Mouse (Mus musculus): ENCODE measurements around the gene Art2b. TPM values are rescaled to one million over a fixed set of nuclear protein-coding genes. Genes with fewer than 3 reads are reported as not detected.
"Not testable (repeated sequence)": the region's sequence is repeated elsewhere in the genome, so short reads cannot be mapped to it uniquely, and the experiment has no call there.

Art2b gene
- total and polyA plus RNA-seq, 3 experiments: not detected

DNA sequence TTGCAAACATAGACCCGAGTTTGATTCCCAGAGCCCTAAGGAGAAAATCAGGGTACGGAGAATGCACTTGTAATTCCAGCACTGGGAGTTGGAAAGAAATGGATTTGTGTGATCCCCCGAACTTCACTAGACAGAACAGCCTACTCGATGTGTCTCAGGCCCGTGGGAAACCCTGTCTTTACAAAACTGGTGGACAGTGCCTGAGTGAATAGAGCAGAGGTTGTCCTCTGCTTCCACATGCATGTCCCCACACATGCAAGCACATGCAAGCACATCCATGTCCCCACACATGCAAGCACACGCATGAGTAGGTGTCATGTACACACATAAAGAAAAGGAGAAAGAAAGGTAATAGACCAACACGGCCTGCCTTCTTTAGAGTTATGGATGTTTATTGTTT is 3.4 kb downstream of the Art2b start:
- no peak overlapping the region for H3K4me2 ChIP-seq (ENCODE audit: insufficient read depth, low read depth, poor library complexity, severe bottlenecking)
- in situ Hi-C loops (cut with MboI; ENCODE audit: low pct_ligation_motif_present, low pct_unique_long_range_greater_than_20kb, low sequenced_read_pairs): no loop called here
- no peak overlapping the region for H3K4me3 ChIP-seq (replicated peaks in 1 of 3; ENCODE audit: low read depth in 2 of 3, low read length in 2 of 3, poor library complexity in 1 of 3)
- dilution Hi-C loops (cut with MboI; ENCODE audit: extremely low pct_ligation_motif_present, extremely low pct_unique_long_range_greater_than_20kb, low sequenced_read_pairs): no loop called here
- H3K27ac ChIP-seq (ENCODE audit: insufficient read depth, low read depth): no peak overlapping the region
- peaks cover 0 to 2% of the 10 kb centered on the region in 2 experiments; a peak in 1 of 4 replicates for H3K4me1 ChIP-seq (ENCODE audit: control insufficient read depth in 1 of 2, insufficient read depth in 2 of 2)
- DNase-seq (ENCODE audit: extremely low read depth): no peak
- H3K79me2 ChIP-seq (replicated peaks; ENCODE audit: control insufficient read depth, extremely low read depth, insufficient read depth, poor library complexity, severe bottlenecking): no peaks in the 10 kb centered on the region
- H3K9me3 ChIP-seq (replicated peaks; ENCODE audit: low read length): no peaks in the 10 kb centered on the region
- no peak for TF ChIP-seq ETS1 (conservative IDR thresholded peaks at IDR 0.05; ENCODE audit: low read depth, low read length)
- no peak for TF ChIP-seq HCFC1 (IDR thresholded peaks at IDR 0.05; ENCODE audit: low read depth, low read length)
- no peak for TF ChIP-seq NELFE (IDR thresholded peaks at IDR 0.05; ENCODE audit: low read depth, low read length)
- no peak for TF ChIP-seq JUN (IDR thresholded peaks at IDR 0.05; ENCODE audit: insufficient read depth, low read depth, low read length)
- TF ChIP-seq TBP (conservative IDR thresholded peaks at IDR 0.05; ENCODE audit: low read depth, low read length): no peak
- no peak for TF ChIP-seq MAFK (IDR thresholded peaks at IDR 0.05; ENCODE audit: insufficient replicate concordance, low read length)
- H3K27me3 ChIP-seq (replicated peaks): peaks cover 33% of the 10 kb centered on the region
- no peak overlapping the region for H3K9ac ChIP-seq (ENCODE audit: insufficient read depth, low read depth)
- H3K36me3 ChIP-seq (replicated peaks in 1 of 2; ENCODE audit: control insufficient read depth in 1 of 2, insufficient read depth in 1 of 2, low read length in 1 of 2): no peaks in the 10 kb centered on the region

DNA sequence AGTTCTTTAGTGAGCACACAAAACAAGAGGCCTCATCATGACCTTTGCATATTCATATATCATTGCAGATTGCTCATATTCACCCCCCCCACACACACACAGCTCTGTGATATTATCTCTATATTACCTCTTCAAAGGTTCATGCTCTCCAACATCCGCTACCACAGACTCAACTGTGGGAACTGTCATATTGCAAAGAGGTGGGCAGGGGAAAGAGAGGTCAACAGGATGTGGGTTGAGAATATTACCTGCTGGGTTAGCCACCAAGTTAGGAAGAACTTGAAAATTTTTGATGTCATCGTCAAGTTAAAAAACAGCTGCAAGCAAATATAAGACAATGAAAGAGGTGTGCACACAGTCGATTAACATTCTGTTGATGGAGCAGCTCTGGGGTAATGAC is 4.5 kb downstream of the Art2b start:
- H3K9me3 ChIP-seq (replicated peaks; ENCODE audit: low read length); H3K9ac ChIP-seq (ENCODE audit: insufficient read depth, low read depth); H3K27ac ChIP-seq (ENCODE audit: insufficient read depth, low read depth); H3K36me3 ChIP-seq (replicated peaks in 1 of 2; ENCODE audit: control insufficient read depth in 1 of 2, insufficient read depth in 1 of 2, low read length in 1 of 2); H3K4me2 ChIP-seq (ENCODE audit: insufficient read depth, low read depth, poor library complexity, severe bottlenecking); DNase-seq (ENCODE audit: extremely low read depth); dilution Hi-C loops (cut with MboI; ENCODE audit: extremely low pct_ligation_motif_present, extremely low pct_unique_long_range_greater_than_20kb, low sequenced_read_pairs); in situ Hi-C loops (cut with MboI; ENCODE audit: low pct_ligation_motif_present, low pct_unique_long_range_greater_than_20kb, low sequenced_read_pairs); H3K79me2 ChIP-seq (replicated peaks; ENCODE audit: control insufficient read depth, extremely low read depth, insufficient read depth, poor library complexity, severe bottlenecking); H3K4me1 ChIP-seq (ENCODE audit: control insufficient read depth in 1 of 2, insufficient read depth in 2 of 2); H3K4me3 ChIP-seq (replicated peaks in 1 of 3; ENCODE audit: low read depth in 2 of 3, low read length in 2 of 3, poor library complexity in 1 of 3): not testable (repeated sequence)
- H3K27me3 ChIP-seq (replicated peaks): peaks cover 42% of the 10 kb centered on the region

DNA sequence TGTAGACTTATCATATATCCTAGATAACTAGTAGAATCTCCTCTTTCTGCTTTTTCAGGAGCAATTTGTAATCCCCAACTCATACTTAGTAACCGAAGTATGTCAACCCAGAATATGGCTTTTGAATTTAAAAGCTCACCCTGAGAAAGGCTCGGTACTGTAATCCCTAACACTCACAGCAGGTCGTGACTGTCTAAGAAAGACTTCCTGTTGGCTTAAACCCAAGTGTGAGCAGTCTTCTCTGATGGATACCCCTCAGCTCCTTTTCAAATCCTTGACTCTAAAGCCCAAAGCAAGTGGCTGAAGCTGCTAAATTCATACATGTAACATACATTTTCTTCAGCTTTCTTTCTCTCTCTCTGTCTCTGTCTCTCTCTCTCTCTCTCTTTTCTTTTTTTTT is 11.0 kb downstream of the Art2b start:
- Histone ChIP-seq H3K4me3 (replicated peaks in 1 of 3; ENCODE audit: low read depth in 2 of 3, low read length in 2 of 3, poor library complexity in 1 of 3) (no peak overlapping the region), H3K27me3 (replicated peaks) (peaks cover 45% of the 10 kb centered on the region), H3K9ac (ENCODE audit: insufficient read depth, low read depth) (no peak overlapping the region), H3K4me2 (ENCODE audit: insufficient read depth, low read depth, poor library complexity, severe bottlenecking) (no peak overlapping the region), H3K4me1 (ENCODE audit: control insufficient read depth in 1 of 2, insufficient read depth in 2 of 2) (no peaks in the 10 kb centered on the region), H3K9me3 (replicated peaks; ENCODE audit: low read length) (peaks cover 3% of the 10 kb centered on the region), H3K36me3 (replicated peaks in 1 of 2; ENCODE audit: control insufficient read depth in 1 of 2, insufficient read depth in 1 of 2, low read length in 1 of 2) (no peaks in the 10 kb centered on the region), H3K79me2 (replicated peaks; ENCODE audit: control insufficient read depth, extremely low read depth, insufficient read depth, poor library complexity, severe bottlenecking) (no peaks in the 10 kb centered on the region), H3K27ac (ENCODE audit: insufficient read depth, low read depth) (no peak overlapping the region)
- in situ Hi-C loops (cut with MboI; ENCODE audit: low pct_ligation_motif_present, low pct_unique_long_range_greater_than_20kb, low sequenced_read_pairs): no loop called here
- TF ChIP-seq E2F4 (IDR thresholded peaks at IDR 0.05; ENCODE audit: insufficient replicate concordance, low read depth, low read length) (no peak), CHD1 (IDR thresholded peaks at IDR 0.05; ENCODE audit: low read depth, low read length) (no peak), RCOR1 (conservative IDR thresholded peaks at IDR 0.05; ENCODE audit: low read depth, low read length) (no peak), MAZ (IDR thresholded peaks at IDR 0.05; ENCODE audit: low read depth, low read length) (no peak), SIN3A (IDR thresholded peaks at IDR 0.05; ENCODE audit: low read length) (no peak), HCFC1 (IDR thresholded peaks at IDR 0.05; ENCODE audit: low read depth, low read length) (no peak), MAX (IDR thresholded peaks at IDR 0.05; ENCODE audit: low read length) (no peak), TBP (conservative IDR thresholded peaks at IDR 0.05; ENCODE audit: low read depth, low read length) (no peak), GABPA (IDR thresholded peaks at IDR 0.05; ENCODE audit: insufficient replicate concordance, low read depth, low read length) (no peak), NELFE (IDR thresholded peaks at IDR 0.05; ENCODE audit: low read depth, low read length) (no peak), KAT2A (IDR thresholded peaks at IDR 0.05; ENCODE audit: insufficient replicate concordance, low read length) (no peak), IRF4 (IDR thresholded peaks at IDR 0.05; ENCODE audit: low read depth, low read length) (no peak), ZMIZ1 (IDR thresholded peaks at IDR 0.05; ENCODE audit: low read depth, low read length) (no peak), EP300 (IDR thresholded peaks at IDR 0.05; ENCODE audit: low read length) (no peak), ETS1 (conservative IDR thresholded peaks at IDR 0.05; ENCODE audit: low read depth, low read length) (no peak), UBTF (IDR thresholded peaks at IDR 0.05; ENCODE audit: low read depth, low read length) (no peak), ELF1 (IDR thresholded peaks at IDR 0.05; ENCODE audit: low read depth, low read length) (no peak)
- dilution Hi-C loops (cut with MboI; ENCODE audit: extremely low pct_ligation_motif_present, extremely low pct_unique_long_range_greater_than_20kb, low sequenced_read_pairs): no loop called here
- no peak for DNase-seq (ENCODE audit: extremely low read depth)

DNA sequence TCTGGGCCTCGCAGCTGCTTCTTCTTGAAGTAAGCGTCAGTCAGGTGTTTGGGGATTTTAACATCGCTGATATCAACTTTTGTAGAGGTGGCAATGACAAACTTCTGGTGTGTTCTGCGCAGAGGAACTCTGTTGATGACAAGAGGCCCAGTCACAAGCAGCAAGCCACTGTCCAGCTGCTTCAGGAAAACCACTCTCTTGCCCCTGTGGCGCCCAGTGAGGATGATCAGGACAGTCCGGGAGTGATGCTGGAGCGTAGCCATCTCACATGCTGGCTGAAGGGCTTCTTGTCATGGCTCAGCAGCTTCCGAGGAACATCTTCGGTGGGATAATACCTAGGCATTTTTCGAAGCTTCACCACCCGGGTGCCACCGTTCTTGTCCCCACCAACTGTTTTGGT is 11.8 kb downstream of the Art2b start:
- H3K79me2 ChIP-seq (replicated peaks; ENCODE audit: control insufficient read depth, extremely low read depth, insufficient read depth, poor library complexity, severe bottlenecking); H3K4me2 ChIP-seq (ENCODE audit: insufficient read depth, low read depth, poor library complexity, severe bottlenecking); H3K27ac ChIP-seq (ENCODE audit: insufficient read depth, low read depth); H3K9me3 ChIP-seq (replicated peaks; ENCODE audit: low read length); H3K36me3 ChIP-seq (replicated peaks in 1 of 2; ENCODE audit: control insufficient read depth in 1 of 2, insufficient read depth in 1 of 2, low read length in 1 of 2); dilution Hi-C loops (cut with MboI; ENCODE audit: extremely low pct_ligation_motif_present, extremely low pct_unique_long_range_greater_than_20kb, low sequenced_read_pairs); in situ Hi-C loops (cut with MboI; ENCODE audit: low pct_ligation_motif_present, low pct_unique_long_range_greater_than_20kb, low sequenced_read_pairs); H3K4me3 ChIP-seq (replicated peaks in 1 of 3; ENCODE audit: low read depth in 2 of 3, low read length in 2 of 3, poor library complexity in 1 of 3); DNase-seq (ENCODE audit: extremely low read depth); H3K9ac ChIP-seq (ENCODE audit: insufficient read depth, low read depth); H3K4me1 ChIP-seq (ENCODE audit: control insufficient read depth in 1 of 2, insufficient read depth in 2 of 2): not testable (repeated sequence)
- peaks cover 41% of the 10 kb centered on the region for H3K27me3 ChIP-seq (replicated peaks)
